Mouse (Mus musculus) spleen, adult 2 months (tissue): ENCODE data around the gene Cd68.

Experiments
- CTCF ChIP-seq: fragments of 200-500 bp; IDR thresholded peaks from 2 replicates; pipeline ENCODE4 v1.5.1; 2011; ENCODE audit warnings: mild to moderate bottlenecking, inconsistent platforms; ENCODE audit not compliant: insufficient read depth, insufficient read length, insufficient replicate concordance; ENCODE audit errors: extremely low read depth
- POLR2A ChIP-seq: fragments of 200-500 bp; IDR thresholded peaks from 2 replicates; pipeline ENCODE4 v1.6.1; 2011; ENCODE audit warnings: low read depth, low read length, inconsistent platforms

- TF ChIP-seq CTCF (no peak), POLR2A (no peak)
These were observed 38.7 kb upstream of the Cd68 start for GRCm38 (mm10) chr11:69704613-69705010.
